Mouse (Mus musculus): Measurements from ENCODE around the gene Pak1ip1.

- no peak for TF ChIP-seq CTCF (IDR thresholded peaks at IDR 0.05; ENCODE audit: low read depth)
- TF ChIP-seq EP300 (IDR thresholded peaks at IDR 0.05; ENCODE audit: low read depth) = 0 out of 2 replicates have a peak, but pooled peaks have one; percentile 36
Measured at GRCm38 (mm10) chr13:40978652-40979051, 22.2 kb upstream of the Pak1ip1 start.
